Mouse (Mus musculus): Measurements from ENCODE around the gene Tmem247.

GRCm38 (mm10) chr17:86947840-86948796 lies 31.0 kb downstream of the Tmem247 start, which contains the start of gene Atp6v1e2:
- TF ChIP-seq CTCF (IDR thresholded peaks at IDR 0.05; ENCODE audit: low read depth, low read length) (no peak), POLR2A (IDR thresholded peaks at IDR 0.05; ENCODE audit: borderline replicate concordance, low read depth, low read length) (no peak)

Data from bone marrow macrophage, adult 2 months (primary cell).